Mouse (Mus musculus) lung, adult 2 months (tissue): ENCODE data around the gene Lrp11.

Experiments used
- CTCF ChIP-seq: fragments of 200-500 bp; IDR thresholded peaks from 2 replicates; pipeline ENCODE4 v1.5.1; 2011; ENCODE audit warnings: mild to moderate bottlenecking, low read length, control low read depth; ENCODE audit not compliant: insufficient read depth
- POLR2A ChIP-seq: fragments of 200-500 bp; IDR thresholded peaks from 2 replicates; pipeline ENCODE4 v1.6.1; 2011; ENCODE audit warnings: low read depth, mild to moderate bottlenecking, control low read depth, low read length, borderline replicate concordance; ENCODE audit errors: extremely low read depth

DNA sequence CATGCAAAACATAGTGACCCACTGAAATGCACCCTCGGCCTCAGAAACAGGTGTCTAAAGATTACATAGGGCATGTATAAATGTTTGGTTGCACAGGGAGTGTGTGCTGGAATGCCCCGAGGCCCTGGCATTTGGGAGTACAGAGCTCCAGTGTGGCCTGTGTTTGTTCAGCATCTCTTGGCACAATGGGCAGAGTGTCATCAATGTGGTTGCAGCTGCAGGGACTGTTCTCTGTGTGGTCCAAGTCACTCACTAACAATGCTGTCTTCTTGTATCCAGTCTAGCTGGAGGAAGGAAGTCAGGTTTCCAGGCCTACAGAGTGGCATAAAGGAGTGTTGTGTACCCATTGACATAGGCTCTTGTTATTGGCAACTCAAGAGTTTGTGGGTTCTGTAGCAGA, 15.6 kb downstream of the Lrp11 start:
- TF ChIP-seq POLR2A, result no peak
- TF ChIP-seq CTCF, result no peak
